Mouse (Mus musculus): ENCODE measurements around the gene Gm20479.

Gene Gm20479

DNA sequence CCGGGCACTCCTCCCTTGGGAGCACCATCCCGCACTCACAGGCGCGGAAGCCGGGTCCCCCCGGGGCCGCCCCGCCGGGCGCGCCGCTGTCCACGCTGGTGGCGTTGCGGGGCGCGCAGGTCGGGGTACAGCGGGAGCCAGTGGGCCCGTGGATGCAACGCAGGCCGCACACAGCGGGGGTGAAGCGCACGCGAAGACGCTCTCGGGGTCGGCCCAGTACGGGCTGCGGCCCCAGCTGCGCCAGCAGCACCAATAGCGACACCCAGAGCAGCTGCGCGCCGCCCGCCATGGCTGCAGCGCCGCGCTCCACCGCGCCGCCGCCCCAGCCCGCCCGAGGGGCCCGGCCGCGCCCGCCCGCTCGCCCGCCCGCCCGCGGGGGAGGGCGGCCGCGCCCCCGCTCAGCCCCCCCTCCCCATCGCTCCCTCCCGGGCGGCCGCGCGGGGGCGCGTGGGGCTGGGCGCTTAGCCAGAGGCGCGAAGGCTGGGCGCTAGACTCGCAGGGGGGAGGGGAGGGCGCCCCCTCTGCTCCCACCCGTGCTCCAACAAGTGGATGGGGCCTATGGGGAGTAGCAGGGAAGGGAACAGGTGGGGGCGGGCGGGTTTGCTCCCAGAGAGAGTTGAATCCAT is 23.8 kb downstream of the Gm20479 start:
- peak in 1 of 2 experiments; percentile 38 for DNase-seq

DNA sequence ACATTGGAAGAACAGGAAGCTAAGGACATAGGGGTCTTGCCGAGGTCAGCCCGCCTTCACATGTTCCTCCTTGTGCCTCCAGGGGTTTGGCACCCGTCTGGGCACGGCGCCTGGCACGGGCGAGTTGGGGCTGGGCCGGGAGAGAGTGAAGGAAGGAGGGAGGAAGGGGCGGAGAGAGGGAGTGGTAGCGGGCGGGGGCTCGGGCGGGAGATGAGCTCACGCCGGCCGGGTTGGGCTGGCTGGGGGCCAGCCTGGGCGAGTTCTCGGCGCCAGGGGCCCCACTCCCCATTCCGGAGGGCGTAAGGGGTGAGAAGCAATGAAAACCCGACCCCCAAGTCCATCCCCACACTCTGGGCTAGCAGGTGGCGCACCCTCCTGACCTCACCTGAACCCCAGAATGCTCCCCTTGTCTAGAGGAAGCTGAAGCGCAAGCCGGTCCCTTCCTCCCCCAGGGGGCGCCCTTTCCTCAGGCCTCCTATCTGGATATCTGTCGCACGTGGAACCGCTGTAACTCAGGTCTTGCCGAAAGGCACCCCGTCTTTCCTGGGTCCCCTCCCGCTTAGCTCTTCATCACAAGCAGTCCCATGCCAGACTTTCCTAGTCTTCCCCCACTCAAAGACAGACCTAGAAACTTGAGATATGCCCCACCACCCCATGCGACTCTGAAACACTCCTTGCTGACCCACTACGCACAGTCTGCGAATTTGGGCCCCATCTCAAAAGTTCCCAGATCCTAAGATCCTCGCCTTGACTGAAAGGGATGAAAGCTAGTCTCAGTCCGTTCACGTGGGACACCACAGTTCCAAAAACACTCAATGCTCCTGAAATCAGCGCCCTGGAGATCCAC is 24.6 kb downstream of the Gm20479 start:
- DNase-seq, result peak; percentile 87 to 90

DNA sequence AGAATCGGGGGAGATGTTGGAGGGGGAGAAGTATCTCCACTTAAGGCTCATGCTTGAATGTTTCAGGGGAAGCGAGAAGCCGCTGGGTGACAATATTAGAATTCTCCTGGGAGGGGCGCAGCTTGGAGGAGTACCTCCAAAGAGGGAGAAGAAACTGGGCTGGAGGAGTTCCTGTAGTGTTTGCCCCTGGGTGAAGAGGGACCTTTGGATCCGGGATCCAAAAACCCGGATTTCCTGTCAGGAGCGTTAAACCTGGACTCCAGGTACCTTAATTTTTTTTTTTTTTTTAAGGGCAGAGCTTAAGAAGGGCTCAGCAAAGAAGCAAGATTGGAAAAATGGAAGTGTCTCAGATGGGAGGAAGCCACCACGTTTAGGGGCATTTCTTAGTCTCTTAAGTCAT is 25.4 kb downstream of the Gm20479 start:
- no peak for DNase-seq

DNA sequence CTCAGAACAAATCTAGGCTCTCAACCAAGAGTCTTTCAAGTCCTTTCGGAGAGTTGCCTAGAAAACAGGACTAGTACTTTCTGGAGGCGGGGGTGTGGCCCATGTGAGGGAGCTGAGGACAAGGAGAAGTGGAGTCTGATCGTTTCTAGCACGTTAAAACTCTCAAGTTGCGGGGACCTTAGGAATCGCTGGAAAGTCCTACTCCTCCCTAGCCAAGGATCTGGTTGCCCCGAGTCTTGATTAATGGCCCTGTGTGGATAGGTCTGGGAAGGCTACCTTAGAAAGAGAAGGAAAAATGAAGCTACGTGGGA is 25.7 kb downstream of the Gm20479 start:
- DNase-seq, result no peak

DNA sequence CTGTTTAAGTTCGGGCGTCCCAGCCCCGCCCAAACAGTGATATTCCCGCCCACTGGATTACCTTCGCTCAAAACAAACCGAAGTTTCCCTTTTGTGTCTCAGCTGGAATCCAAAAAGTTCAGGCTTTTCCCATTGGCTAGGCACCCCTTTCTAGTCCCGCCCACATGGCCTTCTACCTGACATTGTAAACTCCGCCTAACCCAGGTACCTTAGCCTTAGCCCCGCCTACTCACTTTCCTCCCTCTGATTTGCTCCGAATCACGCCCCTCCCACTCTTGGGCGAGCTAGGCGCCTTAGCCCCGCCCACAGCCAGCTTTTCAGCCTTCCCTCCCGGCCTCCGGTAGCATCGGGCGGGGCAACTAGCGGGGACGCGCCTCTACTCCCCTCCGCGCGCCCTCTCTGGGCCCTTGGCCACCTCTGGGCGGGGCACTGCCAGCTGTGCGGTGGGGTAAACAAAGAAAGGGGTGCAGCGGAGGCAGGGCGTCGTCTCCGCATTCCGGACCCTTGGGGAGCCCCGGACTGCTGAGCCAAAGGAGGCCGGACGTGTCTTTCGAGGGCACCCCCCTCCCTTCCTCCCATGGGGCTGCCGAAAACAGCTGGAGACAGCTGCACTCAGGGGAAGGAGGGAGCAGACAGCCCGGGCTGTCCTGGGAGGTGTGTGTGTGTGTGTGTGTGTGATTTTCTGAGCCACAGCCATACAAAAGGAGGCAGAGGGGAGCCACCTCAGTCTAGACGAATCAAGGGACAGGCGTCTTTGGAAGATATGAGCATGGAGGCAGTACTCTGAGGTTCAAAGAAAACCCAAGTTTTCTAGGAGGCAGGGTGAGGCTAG is 26.3 kb downstream of the Gm20479 start:
- peak; percentile 84 to 88 for DNase-seq

DNA sequence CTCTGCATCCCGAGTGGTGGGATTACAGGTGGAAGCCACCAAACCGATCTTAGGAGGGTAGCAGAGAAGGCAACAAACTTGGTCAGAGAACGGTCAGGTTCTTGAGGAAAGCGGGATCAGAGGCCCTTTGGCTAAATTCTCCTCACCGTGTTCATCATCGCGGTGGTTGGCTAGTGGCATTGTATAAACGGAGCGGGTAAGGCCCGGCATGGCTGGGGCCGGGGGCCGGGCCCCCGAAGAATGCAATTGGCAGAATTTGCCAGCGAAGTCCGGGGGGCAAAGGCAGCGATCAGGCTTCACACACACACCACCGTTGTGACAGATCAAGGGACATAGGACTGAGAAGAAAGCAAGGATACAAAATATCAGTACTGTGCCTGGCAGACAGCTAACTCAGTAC is 27.2 kb downstream of the Gm20479 start:
- DNase-seq, result no peak

DNA sequence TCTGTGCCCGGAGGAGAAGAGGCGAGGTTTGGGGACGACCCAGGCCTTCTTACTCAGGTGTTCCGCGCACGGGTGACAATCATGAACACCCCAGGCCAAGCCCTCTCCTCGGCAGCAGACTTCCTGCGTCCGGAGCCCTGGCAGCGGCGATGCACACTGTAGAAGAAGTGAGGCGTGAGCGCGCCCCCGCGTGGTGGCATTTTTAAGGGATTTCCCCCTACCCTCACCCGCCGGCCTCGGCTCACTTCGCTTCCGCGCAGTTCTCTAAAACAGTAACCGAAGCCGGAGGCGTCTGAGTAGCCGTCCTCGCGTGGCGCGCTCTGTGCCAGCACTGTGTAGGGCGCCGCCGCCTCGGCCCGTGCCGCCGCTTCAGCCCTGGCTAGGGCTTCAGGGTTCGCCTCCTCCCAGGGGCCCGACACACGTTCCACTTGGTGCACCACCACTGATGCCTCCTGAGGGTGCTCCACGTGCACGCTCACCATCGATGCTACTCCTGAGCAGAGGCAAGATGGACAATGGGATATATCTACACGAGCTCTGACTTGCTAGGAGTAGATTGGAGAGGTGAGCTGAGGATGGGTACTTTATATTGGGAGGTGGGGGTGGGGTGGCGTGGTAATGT is 27.8 kb downstream of the Gm20479 start:
- peak; percentile 88 to 94 for DNase-seq

DNA sequence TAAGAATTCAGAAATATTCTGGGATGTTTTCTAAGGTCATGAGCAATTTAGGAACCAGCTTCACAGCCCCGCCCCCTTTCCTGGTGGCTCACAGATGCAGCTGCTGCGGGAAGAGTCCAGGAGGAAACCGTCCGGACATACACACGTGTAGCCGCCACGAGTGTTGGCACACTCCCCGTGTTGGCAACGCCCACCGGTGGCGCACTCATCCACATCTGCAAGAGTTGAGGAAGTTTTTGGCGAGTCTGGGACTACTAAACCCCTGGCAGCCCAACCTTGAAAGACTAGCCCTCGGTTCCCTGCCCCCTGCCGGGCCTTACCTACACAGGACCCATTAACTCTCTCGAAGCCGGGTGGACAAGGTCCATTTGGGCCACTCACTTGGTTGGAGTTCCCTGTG is 28.6 kb downstream of the Gm20479 start:
- no peak for DNase-seq

DNA sequence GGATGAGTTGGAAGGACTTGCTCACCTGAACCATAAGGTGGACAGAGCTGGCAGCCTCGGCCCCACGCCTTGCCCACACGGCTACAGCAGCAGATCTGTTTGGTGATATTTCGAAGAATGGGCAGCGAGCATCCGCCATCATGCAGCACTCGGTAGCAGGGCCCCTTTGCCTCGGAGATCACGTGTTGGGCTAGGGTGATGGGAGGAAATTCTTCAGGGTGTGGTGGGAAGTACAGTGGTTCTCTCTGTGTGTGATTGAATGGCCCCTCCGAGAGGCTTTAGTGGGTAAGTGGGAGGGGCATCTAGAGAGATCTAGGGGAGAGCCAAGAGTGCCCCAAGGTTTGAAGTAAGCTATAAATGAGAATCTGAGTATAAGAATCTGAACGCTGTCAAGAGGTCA is 29.1 kb downstream of the Gm20479 start:
- DNase-seq, result no peak

DNA sequence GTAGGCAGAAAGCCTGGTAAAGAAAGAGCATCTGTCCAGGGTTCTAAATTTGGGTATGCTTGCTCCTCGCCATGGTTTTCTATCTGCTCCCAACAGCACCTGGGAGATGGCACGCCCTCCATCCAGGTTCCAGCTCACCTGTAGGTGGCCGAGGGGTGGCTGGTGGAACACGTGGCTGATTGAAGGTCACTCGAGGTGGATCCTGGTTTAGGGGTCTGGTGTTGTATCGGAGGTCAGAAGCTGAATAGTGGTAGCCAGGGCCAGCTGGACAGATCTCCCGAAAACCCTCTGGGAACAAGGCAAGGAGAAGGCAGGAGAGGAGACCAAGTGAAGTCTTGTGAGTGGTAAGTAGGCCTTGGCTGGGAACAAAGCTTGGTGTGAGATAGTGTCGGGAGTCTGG is 29.7 kb downstream of the Gm20479 start:
- DNase-seq, result no peak

DNA sequence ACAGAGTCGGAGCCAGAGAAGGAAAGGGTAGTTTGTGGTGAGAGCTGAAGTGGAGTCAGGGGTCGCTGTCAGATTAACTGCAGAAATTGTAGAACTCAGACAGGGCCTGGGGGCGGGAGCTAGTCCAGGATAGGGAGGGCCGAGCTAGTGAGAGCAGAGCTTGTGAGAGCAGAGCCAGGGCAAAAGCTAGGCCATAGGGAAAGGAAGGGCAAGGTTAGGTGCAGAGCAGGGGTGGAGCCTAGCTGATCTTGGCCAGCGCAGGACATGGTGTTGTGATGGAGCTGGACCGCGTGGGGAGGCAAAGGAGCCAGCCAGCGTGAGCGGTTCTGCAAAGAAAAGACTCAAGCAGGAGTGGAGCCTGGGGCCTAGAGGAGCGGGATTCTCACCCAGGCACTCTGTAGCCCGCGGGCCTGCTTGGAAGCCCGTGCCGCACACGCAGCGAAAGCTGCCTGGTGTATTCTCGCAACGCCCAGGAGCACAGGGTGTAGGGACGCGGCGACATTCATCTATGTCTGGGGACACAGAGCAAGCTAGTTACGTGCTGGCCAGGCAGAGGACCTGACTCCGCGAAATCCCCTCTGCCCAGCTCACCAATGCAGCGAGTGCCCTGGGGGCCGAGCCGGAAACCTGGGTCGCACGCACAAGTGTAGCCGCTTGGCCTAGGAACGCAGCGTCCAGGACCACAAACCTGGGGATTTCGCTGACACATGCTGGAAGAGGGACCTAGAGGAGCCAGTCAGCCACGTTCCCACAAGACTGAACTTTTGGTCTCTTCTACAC is 30.9 kb downstream of the Gm20479 start:
- no peak for DNase-seq

DNA sequence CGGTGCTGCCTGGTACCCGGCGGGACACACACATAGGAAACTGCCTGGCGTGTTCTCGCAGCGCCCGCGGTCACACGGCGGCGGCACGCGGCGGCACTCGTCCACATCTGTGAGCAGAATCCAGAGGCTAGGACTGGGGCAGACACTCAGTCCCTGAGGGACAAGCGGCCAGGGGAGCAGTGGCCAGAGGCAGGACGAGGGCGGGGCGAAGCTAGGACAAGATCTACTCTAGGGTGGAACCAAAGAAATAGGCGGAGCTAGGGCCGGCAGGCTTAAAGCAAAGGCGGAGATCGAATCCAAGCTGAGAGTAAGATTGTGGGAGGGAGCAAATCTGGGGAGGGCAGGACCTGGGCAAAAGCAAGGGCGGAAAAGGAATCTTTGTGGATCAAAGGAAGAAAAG is 31.5 kb downstream of the Gm20479 start:
- DNase-seq, result no peak

DNA sequence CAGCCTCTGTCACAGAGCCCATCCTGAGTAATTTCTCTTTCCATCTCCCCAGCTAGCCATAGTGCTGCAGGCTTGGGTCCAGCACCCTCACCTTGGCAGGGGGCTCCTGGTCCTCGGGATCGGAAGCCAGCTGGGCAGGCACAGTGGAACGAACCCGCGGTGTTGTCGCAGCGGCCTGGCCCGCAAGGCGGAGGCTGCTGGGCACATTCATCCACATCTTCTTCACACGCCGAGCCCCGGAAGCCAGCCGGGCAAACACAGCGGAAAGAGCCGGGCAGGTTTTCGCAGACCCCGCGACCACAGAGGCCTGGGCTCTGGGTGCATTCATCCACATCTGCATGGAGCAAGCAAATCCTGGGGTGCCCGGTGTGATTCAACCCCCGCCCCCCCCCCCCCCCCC is 32.3 kb downstream of the Gm20479 start:
- no peak for DNase-seq

DNA sequence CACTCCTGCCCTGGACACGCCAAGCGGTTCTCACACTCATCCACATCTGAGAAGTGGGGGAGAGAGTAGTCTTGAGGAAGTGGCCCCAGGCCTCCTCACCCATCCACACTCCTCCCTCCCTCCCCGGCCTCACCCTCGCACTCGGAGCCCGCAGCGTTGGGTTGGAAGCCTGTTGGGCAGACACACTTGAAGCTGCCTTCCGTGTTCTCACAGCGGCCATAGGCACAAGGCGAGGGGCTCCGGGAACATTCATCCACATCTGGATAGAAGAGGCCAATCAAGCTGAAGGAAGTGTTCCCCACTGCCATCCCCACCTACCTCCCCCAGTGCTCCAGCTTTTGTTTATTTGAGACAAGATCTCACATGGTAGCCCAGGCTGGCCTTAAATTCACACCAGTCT is 33.1 kb downstream of the Gm20479 start:
- no peak for DNase-seq

DNA sequence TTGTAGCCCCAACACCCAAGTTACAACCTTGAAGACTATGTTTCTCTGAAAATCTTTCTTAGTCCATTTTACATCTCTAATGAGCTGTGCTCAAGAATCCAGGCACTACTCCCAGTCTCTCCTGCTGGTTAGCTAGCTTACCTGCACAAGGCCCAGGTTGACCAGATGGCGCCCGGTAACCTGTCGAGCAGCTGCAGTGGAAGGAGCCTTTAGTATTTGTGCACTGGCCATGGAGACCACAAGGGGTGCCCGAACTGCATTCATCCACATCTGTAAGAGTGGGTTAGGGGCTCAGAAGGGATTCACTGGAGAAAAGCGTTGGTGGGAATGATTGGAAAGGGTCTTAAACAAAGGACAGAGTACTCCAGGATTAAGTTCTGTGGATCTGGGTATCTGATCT is 34.2 kb downstream of the Gm20479 start:
- DNase-seq, result no peak

DNA sequence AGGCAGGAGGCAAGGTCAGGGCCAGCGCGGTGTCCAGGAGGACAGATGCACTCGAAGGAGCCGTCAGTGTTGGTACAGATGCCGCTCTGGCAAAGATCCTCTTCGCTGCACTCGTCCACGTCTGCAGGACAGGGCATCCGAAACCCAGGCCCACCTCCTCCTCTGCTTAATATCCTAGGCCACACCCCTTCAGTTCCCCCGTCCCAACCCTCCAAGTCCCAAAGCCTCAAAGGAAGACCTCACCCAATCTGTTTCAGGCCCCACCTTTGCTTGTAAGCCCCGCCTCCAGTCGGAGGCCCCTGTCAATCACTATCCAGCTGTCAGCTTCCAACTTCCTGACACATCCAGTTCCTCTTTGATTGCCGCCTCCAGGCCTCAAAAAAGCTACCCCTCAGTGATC is 34.9 kb downstream of the Gm20479 start:
- no peak for DNase-seq

DNA sequence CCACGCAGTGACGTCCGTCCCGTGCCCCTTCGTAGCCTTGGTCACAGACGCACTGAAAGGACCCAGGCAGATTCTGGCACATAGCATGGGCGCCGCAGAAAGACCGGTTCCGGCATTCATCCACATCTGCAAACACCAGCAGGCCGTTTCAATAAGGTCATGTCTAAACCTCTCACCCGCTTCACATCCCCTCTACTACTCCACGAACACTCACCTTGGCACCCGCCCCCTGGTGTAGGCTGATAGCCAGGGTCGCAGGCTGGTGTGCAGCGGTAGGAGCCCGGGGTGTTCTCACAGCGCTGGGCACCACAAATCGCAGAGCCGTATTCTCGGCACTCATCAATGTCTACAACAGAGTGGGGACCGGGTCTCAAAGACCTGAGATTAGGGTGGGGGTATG is 37.8 kb downstream of the Gm20479 start:
- no peak for DNase-seq

DNA sequence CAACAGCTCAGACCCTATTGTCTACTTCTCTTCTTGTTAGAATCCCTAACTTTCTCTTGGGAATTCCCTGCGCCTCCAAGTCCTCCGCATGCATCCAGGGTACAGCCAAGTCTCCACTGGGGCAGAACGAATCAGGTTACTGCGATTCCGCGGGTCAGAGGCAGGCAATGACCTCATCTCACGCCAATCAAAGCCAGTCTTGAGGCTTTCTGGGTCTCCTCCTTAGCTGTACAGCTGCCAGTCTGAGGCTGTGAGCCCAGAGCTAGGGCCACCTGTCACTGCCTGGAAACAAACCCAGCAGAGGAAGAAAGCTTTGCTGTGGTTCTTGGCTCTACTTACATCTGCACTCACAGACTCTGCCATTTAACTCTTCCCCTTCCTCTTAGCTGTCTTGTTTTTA is 41.3 kb downstream of the Gm20479 start:
- peak; percentile 48 to 68 for DNase-seq

DNA sequence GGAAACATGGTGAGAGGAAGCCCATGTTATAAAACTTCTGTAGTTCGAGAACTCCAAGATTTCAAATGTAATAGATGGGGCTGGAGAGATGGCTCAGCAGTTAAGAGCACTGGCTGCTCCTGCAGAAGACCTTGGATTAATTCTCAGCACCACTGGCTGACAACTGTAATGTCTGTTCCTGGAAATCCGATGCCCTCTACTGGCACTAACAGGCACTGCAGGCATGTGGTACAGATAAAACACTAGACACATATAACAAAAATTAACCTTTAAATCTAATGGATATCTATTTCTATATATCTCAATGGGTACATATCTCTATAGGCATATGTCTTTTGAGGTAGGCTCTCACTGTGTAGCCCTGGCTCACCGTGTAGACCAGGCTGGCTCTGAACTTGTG is 42.8 kb downstream of the Gm20479 start:
- no peak for DNase-seq

DNA sequence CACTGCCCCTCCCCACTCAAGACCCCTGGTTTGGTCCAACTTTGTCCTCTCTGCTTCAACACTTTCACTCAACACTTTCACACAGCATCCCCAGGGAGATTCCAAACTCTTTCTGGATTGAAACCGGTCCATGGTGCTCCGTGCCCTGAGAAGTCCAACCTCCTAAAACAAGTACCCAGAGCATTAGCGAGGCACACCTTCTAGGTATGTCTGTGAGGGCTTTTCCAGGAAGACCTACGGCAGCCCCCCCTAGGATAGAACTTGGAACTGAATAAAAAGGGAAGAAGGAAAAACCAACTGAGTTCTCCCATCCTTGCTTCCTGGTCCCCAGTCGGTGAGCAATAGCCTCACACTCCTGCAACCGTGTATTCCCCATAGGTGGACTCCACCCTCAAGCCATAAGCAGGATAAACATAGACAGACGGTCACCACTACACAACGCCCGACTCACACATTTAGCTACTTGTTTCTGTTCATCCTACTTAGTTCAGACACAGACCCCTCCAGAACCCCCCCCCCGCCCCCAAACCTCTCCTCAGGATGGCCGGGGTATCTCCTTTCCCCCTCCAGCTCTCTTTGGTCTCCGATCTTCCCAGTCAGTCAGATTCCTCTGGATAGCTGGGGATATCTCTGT is 45.5 kb downstream of the Gm20479 start:
- DNase-seq, result no peak

DNA sequence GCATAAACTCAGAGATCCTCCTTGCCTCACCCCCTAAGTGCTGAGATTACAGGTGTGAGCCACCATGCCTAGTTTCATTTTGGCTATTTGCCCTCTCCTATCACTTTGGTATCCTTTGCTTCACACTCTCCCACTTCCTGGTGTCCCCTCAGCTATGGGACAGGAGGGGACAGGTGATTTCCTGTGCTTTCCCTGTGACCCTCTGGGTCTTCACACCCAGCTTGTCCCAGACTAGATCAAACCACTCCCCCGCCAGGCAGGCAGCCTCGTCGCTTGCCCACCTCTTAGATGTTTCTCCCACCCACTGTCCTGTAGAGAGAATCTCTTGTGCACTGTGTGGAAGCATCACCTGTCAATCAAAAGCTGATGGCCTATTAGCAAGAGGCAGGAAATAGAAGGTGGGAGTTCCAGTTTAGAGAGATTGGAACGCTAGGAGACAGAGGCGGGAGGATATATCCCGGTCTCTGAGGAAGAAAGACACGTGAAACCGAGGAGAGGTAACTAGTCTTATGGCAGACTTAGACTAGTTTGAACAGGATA is 46.2 kb downstream of the Gm20479 start:
- DNase-seq, result no peak

DNA sequence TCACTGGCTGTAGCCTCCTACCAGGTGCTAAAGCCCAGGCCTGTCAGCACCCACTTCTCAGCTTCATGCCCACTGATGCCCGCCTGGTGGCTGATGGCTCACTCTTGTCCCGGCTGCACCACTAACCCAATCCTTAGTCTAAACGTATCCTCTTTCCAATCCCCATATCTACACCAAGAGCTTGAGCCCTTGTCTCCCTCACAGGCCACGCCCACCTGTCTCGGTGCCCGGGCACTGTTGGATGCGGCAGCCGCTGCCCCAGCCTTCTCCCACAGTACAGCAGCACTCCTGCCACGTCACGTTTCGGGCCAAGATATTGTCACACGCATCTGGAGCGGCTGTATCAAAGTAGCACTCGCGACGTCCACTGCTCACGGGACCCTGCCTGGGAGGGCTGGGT is 46.9 kb downstream of the Gm20479 start:
- DNase-seq, result no peak
